Mouse (Mus musculus): ENCODE results near the gene Cd300lf.

Gene Cd300lf

GRCm38 (mm10) chr11:115160883-115161577, 27.2 kb upstream of the Cd300lf start:
- DNase-seq (ENCODE audit: low spot score) = peak; percentile 72

- DNase-seq (ENCODE audit: low spot score) = peak; percentile 27
These were observed 26.4 kb upstream of the Cd300lf start for GRCm38 (mm10) chr11:115160016-115160797.

- peak; percentile 3 for DNase-seq (ENCODE audit: low spot score)
These were observed 24.3 kb upstream of the Cd300lf start for GRCm38 (mm10) chr11:115157933-115158719.

- peak; percentile 62 for DNase-seq (ENCODE audit: low spot score)
These were observed 21.4 kb upstream of the Cd300lf start for GRCm38 (mm10) chr11:115155053-115155634.

GRCm38 (mm10) chr11:115153699-115154292, 20.0 kb upstream of the Cd300lf start:
- DNase-seq (ENCODE audit: low spot score) = peak; percentile 84

GRCm38 (mm10) chr11:115153088-115153487, 19.3 kb upstream of the Cd300lf start:
- DNase-seq (ENCODE audit: low spot score) = no peak

- DNase-seq (ENCODE audit: low spot score) = peak; percentile 80
These were observed 18.1 kb upstream of the Cd300lf start for GRCm38 (mm10) chr11:115151755-115152429.

- DNase-seq (ENCODE audit: low spot score) = no peak
These were observed 17.0 kb upstream of the Cd300lf start for GRCm38 (mm10) chr11:115150741-115151254.

- DNase-seq (ENCODE audit: low spot score) = no peak
These were observed 14.0 kb upstream of the Cd300lf start for GRCm38 (mm10) chr11:115147813-115148212.

GRCm38 (mm10) chr11:115141970-115142369, 8.2 kb upstream of the Cd300lf start:
- DNase-seq (ENCODE audit: low spot score) = no peak

- DNase-seq (ENCODE audit: low spot score) = no peak
These were observed 4.9 kb upstream of the Cd300lf start for GRCm38 (mm10) chr11:115138597-115139262.

- no peak for DNase-seq (ENCODE audit: low spot score)
These were observed 1.9 kb downstream of the Cd300lf start for GRCm38 (mm10) chr11:115131768-115132381.

GRCm38 (mm10) chr11:115129508-115130126, 4.2 kb downstream of the Cd300lf start:
- no peak for DNase-seq (ENCODE audit: low spot score)

GRCm38 (mm10) chr11:115128483-115128882, 5.3 kb downstream of the Cd300lf start:
- DNase-seq (ENCODE audit: low spot score) = no peak

GRCm38 (mm10) chr11:115119409-115119808, 14.4 kb downstream of the Cd300lf start:
- DNase-seq (ENCODE audit: low spot score) = no peak

GRCm38 (mm10) chr11:115112196-115112595, 21.6 kb downstream of the Cd300lf start:
- no peak for DNase-seq (ENCODE audit: low spot score)

GRCm38 (mm10) chr11:115110271-115110670, 23.5 kb downstream of the Cd300lf start:
- DNase-seq (ENCODE audit: low spot score) = no peak

- DNase-seq (ENCODE audit: low spot score) = no peak
These were observed 25.6 kb downstream of the Cd300lf start for GRCm38 (mm10) chr11:115108176-115108575.

GRCm38 (mm10) chr11:115107403-115107916, 26.3 kb downstream of the Cd300lf start:
- no peak for DNase-seq (ENCODE audit: low spot score)
